Mouse (Mus musculus) kidney, postnatal 10 days (tissue): Measurements from ENCODE around the gene Gm49384.
"Not testable (repeated sequence)": the region's sequence is repeated elsewhere in the genome, so short reads cannot be mapped to it uniquely, and the experiment has no call there.

Experiments
- DNase-seq: peaks from one replicate; pipeline ENCODE4 v3.0.0; 2021; ENCODE audit warnings: mixed read lengths

The Gm49384 gene

GRCm38 (mm10) chr12:69166861-69167581, 37.0 kb downstream of the Gm49384 start:
- DNase-seq = not testable (repeated sequence)

DNA sequence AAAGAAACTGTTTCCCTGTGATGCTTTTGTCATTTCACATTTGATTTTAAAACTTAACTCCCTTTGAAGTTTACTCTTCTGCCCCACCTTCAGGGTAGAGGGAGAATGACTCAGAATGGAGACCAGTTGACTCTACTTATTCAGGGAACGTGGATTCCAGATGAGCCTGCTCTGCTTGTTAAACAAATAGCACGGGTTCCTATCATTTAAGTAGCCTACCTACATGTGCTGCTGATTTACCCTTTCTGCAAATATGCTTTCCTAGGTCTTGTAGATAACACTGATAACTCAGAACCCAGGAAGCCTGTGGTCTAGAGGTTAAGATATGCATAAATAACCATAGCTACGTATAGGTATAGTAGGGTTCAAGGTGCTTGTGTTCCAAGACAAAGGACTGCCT, 39.2 kb downstream of the Gm49384 start:
- DNase-seq = no peak

GRCm38 (mm10) chr12:69163586-69163985, 40.5 kb downstream of the Gm49384 start:
- not testable (repeated sequence) for DNase-seq

GRCm38 (mm10) chr12:69160677-69161076, 43.4 kb downstream of the Gm49384 start:
- DNase-seq = not testable (repeated sequence)

DNA sequence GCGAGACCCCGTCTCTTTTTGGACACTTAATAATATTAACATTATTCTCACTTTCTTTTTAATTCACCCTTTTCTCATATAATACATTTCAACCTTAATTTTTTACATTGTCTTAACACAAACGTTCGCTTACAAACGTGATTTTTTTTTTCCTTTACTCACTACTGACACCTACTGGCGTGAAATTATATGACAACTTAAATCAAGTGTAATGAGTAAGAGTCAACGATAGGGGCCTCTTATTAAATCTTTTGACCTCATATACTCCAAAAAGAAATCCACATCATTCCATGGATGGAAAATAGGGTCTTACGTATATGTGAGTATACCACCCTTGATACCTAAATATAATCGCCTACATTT, 44.5 kb downstream of the Gm49384 start:
- DNase-seq = no peak

- DNase-seq = peak; percentile 98
These were observed 45.1 kb downstream of the Gm49384 start, which contains the start of gene Rps29 for GRCm38 (mm10) chr12:69158765-69159577. Rps29 (minus strand) TSS chr12:69159186.

DNA sequence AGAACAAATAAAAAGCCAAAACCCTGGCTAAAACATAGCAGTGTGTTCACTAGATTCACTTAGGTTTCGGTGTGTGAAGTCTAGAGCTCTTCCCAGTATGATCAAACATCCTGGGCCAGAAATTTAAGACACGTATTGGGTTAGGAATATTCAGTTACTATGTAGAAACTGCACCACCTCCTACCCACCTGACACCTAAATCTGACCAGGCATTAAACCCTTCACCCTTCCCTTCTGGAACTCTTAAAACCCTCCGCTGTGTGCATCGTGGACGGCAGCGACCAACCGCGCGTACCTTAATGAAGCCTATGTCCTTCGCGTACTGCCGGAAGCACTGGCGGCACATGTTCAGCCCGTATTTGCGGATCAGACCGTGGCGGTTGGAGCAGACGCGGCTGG, 45.7 kb downstream of the Gm49384 start:
- DNase-seq = no peak

- DNase-seq = no peak
These were observed 47.0 kb downstream of the Gm49384 start for GRCm38 (mm10) chr12:69157107-69157506.

DNA sequence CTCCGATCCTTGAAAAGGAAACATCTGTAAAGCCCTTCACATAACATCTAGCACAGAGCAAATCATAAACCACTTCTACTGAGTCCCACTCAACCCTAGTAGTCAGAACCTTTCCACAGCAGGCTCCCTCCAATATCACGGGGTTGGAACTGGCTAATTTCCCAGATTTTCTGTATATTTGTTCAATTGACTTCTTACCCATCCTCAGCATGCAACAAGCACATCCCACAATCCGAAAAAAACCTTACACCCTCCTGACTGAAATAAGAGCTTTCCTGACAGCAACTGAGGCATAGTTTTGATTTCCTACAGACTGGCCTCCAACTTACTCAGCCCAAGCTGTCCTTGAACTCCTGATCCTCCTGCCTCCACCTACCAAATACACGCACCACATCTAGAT, 47.6 kb downstream of the Gm49384 start:
- DNase-seq = no peak

GRCm38 (mm10) chr12:69155923-69156322, 48.1 kb downstream of the Gm49384 start:
- no peak for DNase-seq

DNA sequence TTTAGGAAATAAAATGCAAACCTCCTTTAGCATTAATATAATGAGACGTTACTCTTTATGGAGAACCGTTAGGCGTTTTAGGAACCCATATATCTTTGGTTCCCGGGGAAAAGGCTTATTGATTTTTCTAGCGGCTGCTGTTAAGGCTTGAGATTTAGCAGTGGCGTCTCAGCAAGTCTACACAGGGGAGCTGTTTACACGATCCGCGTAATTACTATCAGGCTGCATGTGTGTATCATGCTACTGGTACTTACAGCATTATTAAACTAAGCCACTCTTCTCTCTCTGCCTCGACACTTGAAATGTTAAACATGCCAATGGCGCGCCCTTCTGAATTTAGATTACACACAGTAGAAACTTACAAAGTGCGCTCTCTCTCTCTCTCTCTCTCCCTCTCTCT, 54.0 kb downstream of the Gm49384 start:
- no peak for DNase-seq

DNA sequence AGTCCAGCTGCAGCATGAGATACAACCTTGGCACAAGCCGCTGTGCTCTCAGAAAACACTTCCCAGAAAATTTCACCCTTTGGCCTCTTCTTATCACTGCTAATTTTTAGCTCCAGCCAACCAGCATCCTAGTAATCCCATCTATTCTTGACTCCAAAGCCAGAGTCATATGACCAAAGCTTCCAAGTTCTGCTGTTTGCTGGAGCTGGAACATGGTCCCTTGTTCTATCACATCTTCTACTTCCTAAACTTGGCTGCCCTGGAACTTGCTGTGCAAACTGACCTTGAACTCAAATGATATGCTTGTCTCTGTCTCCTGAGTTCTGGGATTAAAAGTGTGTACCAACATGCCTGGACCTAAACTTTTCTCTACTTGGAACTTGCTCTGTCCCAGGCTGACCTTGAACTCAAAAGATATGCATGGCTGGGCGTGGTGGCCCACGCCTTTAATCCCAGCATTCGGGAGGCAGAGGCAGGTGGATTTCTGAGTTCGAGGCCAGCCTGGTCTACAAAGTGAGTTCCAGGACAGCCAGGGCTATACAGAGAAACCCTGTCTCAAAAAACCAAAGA, 56.8 kb downstream of the Gm49384 start:
- DNase-seq = no peak

GRCm38 (mm10) chr12:69143460-69143859, 60.6 kb downstream of the Gm49384 start:
- no peak for DNase-seq

DNA sequence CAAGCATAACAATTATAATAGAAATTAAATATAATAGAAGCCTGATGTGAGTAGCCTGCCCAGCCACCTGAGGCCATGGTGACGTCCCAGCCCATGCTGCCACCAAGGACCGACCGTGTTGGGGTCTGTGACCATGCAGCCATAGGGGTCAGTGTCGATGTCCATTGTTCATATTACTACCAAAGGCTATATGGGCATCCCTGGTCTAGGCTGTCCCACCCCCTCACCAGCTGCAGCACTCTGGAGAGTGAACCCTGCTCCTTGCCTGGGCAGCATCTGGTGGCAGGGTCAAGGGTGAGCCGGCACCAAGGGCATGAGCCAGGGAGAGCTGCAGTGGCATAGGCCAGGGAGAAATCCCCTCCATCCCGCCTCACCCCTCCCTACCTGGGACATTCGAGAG, 64.2 kb downstream of the Gm49384 start:
- DNase-seq = no peak
